Mouse (Mus musculus) cerebellum, adult 18-20 months (tissue): Measurements from ENCODE around the gene Ppp4c.

ENCODE experiments used
- DNase-seq, 2 experiments: peaks; one replicate each; pipeline ENCODE4 v3.0.0; 2021

Ppp4c gene

GRCm38 (mm10) chr7:126749582-126750343, 42.5 kb downstream of the Ppp4c start:
- DNase-seq, result no peak

DNA sequence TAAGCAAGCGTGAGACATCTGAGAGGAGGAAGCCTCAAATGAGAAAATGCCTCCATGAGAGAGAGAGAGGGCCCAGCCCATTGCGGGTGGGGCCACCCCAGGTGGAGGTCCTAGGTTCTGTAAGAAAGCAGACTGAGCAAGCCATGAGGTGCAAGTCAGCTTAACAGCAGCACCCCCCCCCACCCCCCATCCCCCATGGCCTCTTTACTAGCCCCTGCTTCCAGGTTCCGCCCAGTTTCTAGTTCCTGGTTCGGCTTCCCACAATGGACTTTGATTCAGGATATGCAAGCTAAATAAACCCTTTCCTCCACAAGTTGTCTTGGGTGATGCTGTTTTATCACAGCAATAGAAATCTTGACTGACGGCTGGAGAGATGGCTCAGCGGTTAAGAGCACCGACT, 43.5 kb downstream of the Ppp4c start:
- no peak for DNase-seq

GRCm38 (mm10) chr7:126746798-126747197, 45.5 kb downstream of the Ppp4c start:
- DNase-seq, result no peak

DNA sequence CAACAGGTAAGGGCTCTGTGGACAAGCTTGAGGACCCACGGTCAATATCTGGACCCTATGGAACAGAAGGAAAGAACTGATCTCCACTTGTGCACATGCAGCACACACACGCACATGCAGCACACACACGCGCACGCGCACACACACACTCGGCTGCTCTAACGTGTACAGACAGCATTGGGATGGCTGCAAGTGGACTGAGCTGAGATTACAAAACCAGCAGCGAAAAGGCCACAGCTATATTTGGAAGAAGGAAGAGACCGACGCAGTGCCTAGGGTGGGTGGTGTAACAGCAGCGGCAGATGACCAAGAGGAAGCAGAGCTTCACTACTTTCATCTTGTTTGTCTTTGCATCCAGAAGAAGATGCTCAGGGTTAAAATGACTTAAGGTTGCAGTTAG, 46.2 kb downstream of the Ppp4c start:
- no peak for DNase-seq

DNA sequence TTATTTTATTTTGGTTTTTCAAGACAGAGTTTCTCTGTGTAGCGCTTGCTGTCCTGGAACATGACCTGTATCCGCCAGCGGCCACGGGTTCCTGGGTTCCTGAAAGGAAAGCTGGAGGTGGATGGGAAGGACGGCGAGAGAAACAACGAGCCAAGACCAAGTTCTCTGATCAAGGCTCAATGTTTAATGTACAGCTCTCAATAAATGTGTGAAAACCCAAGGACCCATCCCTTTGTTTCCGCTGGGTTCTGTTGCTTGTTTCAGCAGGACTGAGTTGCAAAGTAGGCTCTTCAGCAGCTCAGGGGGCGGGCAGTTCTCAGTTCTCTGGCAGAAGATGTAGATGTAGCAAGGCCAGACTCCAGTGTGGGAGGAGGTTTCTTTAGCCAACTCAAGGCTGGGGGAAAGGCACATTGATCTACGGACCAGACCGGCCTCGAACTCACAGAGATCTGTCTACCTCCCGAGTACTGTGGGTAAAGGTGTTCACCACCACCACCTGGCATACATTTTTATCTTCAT, 50.3 kb downstream of the Ppp4c start:
- DNase-seq, result no peak

DNA sequence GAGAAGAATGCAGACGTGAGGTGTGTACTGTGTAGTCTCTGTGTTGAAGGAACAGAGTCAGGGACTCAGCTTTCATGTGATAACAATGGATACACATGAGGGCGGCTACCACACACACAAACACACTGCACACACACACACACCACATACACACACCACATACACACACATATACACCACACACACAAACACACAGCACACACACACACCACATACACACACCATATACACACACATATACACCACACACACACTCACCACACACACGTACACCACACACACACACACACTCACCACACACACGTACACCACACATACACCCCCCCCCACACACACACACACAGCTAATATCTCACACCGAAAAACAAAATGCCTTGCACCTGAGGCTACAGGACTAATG, 50.8 kb downstream of the Ppp4c start:
- no peak for DNase-seq

DNA sequence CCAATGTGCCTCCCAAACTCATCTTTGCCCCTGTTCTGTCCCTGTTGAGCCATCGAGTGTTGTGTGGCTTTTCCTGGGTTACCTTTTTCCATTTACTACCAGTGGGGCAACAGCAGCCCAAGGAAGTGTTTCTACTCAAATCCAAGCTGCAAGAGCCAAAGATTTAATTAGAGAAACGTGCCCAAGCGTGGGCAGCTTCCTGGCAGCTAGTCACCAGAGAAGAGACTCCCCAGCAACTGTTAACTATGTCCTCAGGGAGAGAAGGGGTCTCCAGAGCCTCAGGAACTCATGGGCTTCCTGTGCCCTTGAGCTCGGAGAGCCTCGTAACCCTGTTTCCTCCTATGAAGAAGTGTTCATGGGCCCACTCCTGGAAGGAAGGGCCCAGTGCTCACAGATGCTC, 51.3 kb downstream of the Ppp4c start:
- DNase-seq, result no peak

- DNase-seq, result no peak
Observed at GRCm38 (mm10) chr7:126740132-126740735, 52.1 kb downstream of the Ppp4c start.

DNA sequence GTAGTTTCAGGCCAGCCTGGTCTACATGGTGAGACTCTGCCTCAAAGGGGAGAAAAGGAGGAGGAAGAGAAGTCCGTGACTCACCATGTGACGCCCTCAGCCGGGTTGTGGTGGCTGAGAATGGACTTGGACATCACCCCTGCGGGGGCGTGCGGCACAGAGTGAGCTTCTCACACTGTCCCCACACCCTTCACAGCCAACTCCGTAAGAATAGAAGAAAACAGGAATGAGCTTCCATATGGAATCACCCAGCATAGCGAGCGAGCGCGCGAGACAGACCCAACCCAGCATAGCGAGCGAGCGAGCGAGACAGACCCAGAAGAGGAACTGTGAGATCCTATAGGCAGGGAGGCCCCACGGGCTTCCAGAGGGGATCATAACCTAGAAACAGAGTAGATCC, 52.7 kb downstream of the Ppp4c start:
- DNase-seq, result no peak

GRCm38 (mm10) chr7:126736122-126736521, 56.2 kb downstream of the Ppp4c start:
- DNase-seq, result no peak
